Mouse (Mus musculus): ENCODE measurements around the gene Nktr.

Gene Nktr

DNA sequence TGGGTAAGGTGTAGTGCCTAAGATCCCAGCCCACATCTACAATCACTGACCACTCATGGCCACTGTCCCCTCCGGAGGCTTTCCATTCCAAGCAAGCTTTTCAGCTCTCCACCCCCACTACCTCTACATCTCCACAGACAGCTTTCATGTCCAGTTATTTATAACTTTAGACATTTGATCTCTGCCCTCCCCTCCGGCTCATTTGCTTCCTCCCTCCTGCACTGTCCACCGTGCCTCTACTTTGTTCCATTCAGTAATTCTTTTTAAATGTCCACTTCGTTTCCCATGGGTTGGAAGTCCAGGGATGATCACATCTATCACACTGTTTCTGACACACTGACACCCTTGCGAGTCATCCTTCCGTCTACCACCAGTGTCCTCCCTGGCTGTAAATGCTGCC, 11.2 kb upstream of the Nktr start:
- DNase-seq (ENCODE audit: low spot score): no peak

GRCm38 (mm10) chr9:121708506-121709486, 10.2 kb upstream of the Nktr start:
- no peak for DNase-seq (ENCODE audit: low spot score)

GRCm38 (mm10) chr9:121709898-121710583, 8.9 kb upstream of the Nktr start, which contains the start of gene Ss18l2:
Ss18l2 (plus strand) TSS chr9:121710329.
- DNase-seq (ENCODE audit: low spot score): peak; percentile 96

DNA sequence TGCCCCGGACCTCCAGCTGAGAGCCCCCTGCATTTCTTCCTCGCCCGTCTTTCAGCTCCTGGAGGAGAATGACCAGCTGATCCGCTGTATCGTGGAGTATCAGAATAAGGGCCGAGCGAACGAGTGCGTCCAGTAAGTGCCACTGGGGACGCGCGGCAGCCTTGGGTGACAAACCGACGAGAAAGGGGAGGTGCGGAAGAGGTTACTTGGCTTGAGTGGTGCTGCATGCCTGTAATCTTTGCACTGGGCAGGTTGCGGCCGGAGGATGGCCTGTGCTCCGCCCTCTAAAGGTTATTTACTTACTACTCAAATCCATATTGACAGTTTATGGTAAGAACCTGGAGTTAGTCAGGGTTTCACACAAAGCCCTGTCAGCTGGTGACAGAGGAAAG, 8.4 kb upstream of the Nktr start:
- no peak for DNase-seq (ENCODE audit: low spot score)

DNA sequence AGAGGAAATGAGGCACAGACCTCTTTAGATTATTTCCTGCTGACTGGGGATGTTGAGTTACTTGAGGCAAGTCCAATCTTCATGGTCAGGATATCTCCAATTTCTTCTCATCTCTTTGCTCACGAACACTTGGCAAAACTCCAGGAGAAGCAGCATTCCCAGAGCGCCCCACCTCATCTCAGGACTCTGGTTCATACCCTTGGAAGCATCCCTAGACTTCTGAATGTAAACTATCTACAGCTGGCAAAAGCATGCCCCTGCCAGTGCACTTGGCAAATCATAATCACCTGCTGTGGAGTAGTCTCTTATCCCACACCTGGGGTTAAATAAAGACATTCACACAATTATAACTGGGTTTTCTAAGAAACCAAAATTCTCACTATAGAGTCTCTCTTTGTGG, 1.9 kb upstream of the Nktr start:
- no peak for DNase-seq (ENCODE audit: low spot score)

DNA sequence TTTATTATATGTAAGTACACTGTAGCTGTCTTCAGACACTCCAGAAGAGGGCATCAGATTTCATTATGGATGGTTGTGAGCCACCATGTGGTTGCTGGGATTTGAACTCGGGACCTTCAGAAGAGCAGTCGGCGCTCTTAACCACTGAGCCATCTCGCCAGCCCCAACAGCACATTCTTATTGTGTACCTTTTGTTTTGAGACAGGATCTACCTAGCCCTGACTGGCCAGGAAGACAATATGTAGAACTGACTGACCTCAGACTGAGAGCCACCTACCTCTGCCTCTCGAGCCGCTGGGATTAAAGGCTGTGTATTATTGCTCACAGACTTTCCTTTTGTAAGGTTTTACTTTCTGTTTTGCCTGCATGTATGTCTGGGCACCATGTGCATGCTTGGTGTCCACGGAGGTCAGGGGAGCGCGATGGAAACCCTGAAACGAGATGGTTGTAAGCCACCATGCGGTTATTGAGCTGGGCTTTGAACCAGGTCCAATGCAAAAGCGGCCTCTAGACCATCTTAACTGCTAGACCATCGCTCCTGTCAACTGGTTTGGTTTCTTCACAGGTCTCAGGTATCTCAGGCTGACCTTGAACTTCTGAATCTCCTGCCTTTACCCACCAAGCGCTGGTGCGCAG, 781 bp upstream of the Nktr start:
- DNase-seq (ENCODE audit: low spot score): no peak

- no peak for DNase-seq (ENCODE audit: low spot score)
Measured at GRCm38 (mm10) chr9:121719347-121720331, 670 bp downstream of the Nktr start.

DNA sequence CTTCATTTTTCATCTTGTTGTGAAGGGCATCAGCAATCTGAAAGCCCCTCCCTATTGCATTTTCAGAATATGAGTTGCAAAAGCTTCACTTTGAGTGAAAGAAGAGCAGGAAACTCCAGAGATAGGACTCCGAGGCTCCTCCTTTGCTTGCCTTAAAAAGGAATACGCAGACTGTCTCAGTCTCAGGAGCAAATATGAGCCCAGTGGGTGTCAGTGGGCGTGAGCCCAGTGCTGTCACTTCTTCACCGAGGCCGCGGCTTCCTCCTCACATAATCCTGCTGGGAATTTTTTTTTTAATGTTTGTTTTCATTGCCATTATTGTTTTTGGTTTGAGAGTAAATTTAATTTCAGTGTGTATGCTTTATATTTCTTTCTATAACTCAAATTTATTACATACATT, 21.5 kb downstream of the Nktr start:
- no peak for DNase-seq (ENCODE audit: low spot score)

GRCm38 (mm10) chr9:121741168-121741567, 22.2 kb downstream of the Nktr start:
- no peak for DNase-seq (ENCODE audit: low spot score)

DNA sequence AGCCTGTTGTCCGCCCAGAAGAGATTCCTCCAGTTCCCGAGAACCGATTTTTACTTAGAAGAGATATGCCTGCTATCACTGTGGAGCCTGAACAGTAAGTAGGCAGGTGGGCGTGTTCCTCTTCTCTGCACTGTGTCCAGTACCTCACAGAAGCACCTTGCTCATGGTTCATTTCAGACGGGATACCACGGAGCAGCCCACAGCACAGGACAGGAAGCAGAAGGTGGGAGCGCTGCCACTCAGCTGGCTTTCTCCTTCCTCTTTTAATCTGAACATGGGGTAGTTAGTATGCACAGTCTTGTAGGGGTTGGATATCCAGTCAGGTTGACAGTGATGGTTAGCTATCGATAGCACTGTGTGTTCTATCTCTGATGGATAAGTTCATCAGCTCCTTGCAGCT, 25.1 kb downstream of the Nktr start:
- no peak for DNase-seq (ENCODE audit: low spot score)

- DNase-seq (ENCODE audit: low spot score): no peak
Measured at GRCm38 (mm10) chr9:121752774-121753173, 33.8 kb downstream of the Nktr start.

- DNase-seq (ENCODE audit: low spot score): no peak
Measured at GRCm38 (mm10) chr9:121754624-121755023, 35.7 kb downstream of the Nktr start.

GRCm38 (mm10) chr9:121756785-121757184, 37.8 kb downstream of the Nktr start:
- DNase-seq (ENCODE audit: low spot score): no peak

- no peak for DNase-seq (ENCODE audit: low spot score)
Measured at GRCm38 (mm10) chr9:121757432-121757831, 38.5 kb downstream of the Nktr start.

- no peak for DNase-seq (ENCODE audit: low spot score)
Measured at GRCm38 (mm10) chr9:121757835-121758814, 39.2 kb downstream of the Nktr start.

DNA sequence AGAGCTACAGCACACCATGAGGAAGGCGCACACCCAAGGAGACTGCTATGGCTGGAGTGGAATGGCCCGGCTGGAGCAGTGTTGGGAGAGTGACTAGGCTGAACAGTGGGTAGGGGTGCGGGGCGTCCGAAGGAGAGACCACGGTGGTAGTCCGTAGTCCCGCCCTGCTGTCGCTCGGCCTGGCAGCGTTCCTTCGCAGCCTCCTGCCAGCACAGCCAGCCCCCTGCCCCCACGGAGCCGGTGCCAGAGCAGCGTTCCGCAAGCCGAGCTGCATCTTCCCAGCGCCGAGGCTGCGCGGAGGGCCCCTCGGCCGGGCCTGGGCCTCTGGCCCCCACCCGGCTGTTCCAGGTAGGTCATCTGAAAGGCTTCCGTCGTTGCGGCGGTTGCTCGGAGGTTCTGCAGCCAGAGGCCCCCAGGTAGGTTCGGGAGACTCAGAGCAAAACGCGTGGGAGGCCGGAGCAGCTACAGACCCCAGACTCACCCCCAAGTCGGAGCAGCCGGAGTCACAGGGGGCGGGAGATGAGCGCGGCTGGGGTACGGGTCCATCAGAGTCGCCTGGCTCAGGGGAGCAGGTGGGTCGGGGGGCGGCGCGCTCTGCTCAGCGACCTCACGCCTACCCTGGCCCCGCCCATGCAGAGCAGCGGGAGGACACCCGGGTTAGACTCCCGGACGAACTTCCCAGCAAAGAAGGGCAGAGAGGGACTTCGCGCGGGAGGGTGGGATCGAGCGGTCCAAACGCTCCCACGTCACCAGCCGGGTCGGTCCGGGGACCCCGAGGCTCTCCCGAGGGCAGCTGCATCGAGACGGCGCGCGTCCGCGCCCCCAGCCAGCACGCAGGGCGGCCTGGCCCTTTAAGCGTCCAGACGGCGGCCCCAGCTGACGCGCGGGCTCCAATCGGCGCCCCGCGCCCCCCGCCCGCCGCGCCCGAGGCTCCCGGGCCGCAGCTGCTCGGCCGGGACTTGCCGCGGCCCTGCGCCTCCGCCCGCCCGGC, 40.4 kb downstream of the Nktr start, which contains the start of gene Zfp651:
TSS of gene Zfp651 (plus strand) at position 240 of the 991 bp plus-strand sequence.
- DNase-seq (ENCODE audit: low spot score): no peak

DNA sequence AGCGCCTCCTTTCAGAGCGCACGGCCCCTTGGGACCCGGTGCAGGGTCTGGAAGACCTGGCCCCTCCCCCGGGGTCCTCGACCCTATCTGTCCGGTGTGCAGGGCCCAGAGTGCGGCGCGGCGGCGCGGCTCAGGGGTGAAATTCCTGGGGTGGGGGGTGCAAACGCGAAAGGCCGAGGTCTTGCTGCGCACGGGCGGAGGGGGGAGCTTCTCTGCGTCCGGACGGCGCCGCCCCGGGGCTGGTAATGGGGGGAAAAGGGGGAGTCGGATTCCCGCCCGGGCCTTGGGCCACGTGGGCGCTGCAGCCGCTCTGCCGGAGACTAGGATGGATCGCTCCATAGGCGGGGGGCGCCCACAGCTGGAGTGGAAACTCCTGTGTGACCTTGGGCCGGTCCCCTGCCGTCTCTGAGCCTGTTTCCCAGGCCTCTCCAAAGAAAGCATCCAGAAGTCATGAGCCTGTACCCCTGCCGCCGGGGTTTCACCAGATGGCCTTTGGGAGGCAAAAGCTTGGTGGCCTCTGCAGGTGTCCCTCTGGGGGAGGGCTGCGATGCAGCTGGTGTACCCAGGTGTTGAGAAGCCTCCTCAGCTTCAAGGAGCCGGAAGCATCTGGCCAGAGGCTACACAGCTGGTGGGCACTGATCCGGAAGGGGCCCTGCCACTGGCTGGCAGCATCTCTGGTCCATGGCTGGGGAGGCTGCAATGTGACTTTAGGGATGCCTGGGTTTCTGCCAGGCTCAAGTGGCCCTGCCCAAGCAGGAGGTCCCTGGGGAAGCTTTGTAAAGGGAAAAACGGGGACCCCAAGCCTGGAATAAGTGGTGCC, 41.5 kb downstream of the Nktr start:
- no peak for DNase-seq (ENCODE audit: low spot score)

DNA sequence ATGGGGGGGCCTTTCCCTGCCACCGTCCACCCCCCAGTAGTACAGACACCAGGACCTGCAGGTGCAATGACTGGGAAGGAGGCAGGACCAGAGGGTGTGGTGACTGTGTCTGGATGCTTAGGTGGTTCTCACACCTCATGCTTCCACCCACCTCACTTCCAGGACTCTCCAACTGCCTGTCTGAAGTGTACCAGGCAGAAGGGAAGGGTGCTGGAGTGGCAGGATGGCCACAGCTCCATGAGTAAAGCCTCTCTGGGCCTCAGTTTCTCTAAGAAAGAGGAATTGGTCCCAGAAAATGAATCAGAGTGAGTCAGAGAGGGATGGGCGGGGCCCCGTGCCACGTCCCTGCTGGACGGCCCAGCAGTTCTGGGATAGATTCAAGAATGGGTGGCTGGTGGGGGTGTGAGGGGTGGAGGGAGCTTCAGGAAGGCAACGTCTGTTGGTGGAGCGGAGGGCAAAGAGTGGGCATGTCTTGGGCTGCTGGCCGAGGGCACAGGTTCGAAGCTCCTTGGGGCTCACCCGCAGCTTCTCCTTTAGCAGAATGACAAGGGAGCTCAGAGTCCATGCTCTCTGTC, 42.2 kb downstream of the Nktr start:
- no peak for DNase-seq (ENCODE audit: low spot score)

Data from layer of hippocampus, adult 9-10 months (tissue).